Mouse (Mus musculus) liver, embryonic 12.5 days (tissue): ENCODE data around the gene Tmtc2. TPM values are rescaled to one million over a fixed set of nuclear protein-coding genes. Genes with fewer than 3 reads are reported as not detected.

Source experiments
- ATAC-seq: fragments of 200-750 bp; cut with Nextera tagmentation; 2 replicates; pipeline ENCODE4 v1.8.0; 2017; ENCODE audit warnings: moderate number of reproducible peaks, mild to moderate bottlenecking, moderate library complexity
- H3K27ac ChIP-seq: fragments of 300-500 bp; sonication (generic); 2 replicates; pipeline ENCODE4 v1.5.1; 2016; ENCODE audit warnings: mild to moderate bottlenecking
- H3K27me3 ChIP-seq: fragments of 300-500 bp; sonication (generic); replicated peaks from 2 replicates; pipeline ENCODE4 v1.6.1; 2016; ENCODE audit warnings: mild to moderate bottlenecking, moderate library complexity
- H3K36me3 ChIP-seq: fragments of 300-500 bp; sonication (generic); 2 replicates; pipeline ENCODE4 v1.6.1; 2016; ENCODE audit warnings: mild to moderate bottlenecking, moderate library complexity
- H3K4me1 ChIP-seq: fragments of 300-500 bp; sonication (generic); 2 replicates; pipeline ENCODE4 v1.6.1; 2016
- H3K4me2 ChIP-seq: fragments of 300-500 bp; sonication (generic); 2 replicates; pipeline ENCODE4 v1.6.1; 2016; ENCODE audit warnings: mild to moderate bottlenecking, moderate library complexity
- H3K4me3 ChIP-seq: fragments of 300-500 bp; sonication (generic); 2 replicates; pipeline ENCODE4 v1.5.1; 2016; ENCODE audit warnings: mild to moderate bottlenecking, moderate library complexity
- H3K9ac ChIP-seq: fragments of 300-500 bp; sonication (generic); 2 replicates; pipeline ENCODE4 v1.6.1; 2016; ENCODE audit warnings: mild to moderate bottlenecking, moderate library complexity
- H3K9me3 ChIP-seq: fragments of 300-500 bp; sonication (generic); replicated peaks from 2 replicates; pipeline ENCODE4 v1.6.1; 2016; ENCODE audit warnings: mild to moderate bottlenecking, moderate library complexity
- WGBS: fragments of 180-500 bp; shearing (Covaris S2); methylation state at CpG from one replicate; pipeline ENCODE4 v1.1.7; 2016; ENCODE audit not compliant: insufficient replicate concordance; 5-methylcytosine and 5-hydroxymethylcytosine counted together
- polyA plus RNA-seq: library from polyadenylated mRNA; unstranded; fragments of >200 nt; fragmentation: Nextera tagmentation; extraction: Ambion mirVana; gene quantifications from 2 replicates; pipeline ENCODE4 v1.2.1, GENCODE M21; 2016

Gene Tmtc2
- polyA plus RNA-seq, 1 experiment from 2014 or later = 2.8 TPM

GRCm38 (mm10) chr10:105486977-105487376 is 87.3 kb downstream of the Tmtc2 start:
- Histone ChIP-seq H3K4me2 (no peak overlapping the region), H3K4me3 (no peak overlapping the region), H3K27ac (no peak overlapping the region), H3K9ac (no peak overlapping the region), H3K4me1 (no peaks in the 10 kb centered on the region), H3K36me3 (no peaks in the 10 kb centered on the region), H3K27me3 (no peaks in the 10 kb centered on the region), H3K9me3 (no peaks in the 10 kb centered on the region)
- ATAC-seq = no peak
- 59% methylated on average over 4 of the region's 4 CpGs for WGBS

DNA sequence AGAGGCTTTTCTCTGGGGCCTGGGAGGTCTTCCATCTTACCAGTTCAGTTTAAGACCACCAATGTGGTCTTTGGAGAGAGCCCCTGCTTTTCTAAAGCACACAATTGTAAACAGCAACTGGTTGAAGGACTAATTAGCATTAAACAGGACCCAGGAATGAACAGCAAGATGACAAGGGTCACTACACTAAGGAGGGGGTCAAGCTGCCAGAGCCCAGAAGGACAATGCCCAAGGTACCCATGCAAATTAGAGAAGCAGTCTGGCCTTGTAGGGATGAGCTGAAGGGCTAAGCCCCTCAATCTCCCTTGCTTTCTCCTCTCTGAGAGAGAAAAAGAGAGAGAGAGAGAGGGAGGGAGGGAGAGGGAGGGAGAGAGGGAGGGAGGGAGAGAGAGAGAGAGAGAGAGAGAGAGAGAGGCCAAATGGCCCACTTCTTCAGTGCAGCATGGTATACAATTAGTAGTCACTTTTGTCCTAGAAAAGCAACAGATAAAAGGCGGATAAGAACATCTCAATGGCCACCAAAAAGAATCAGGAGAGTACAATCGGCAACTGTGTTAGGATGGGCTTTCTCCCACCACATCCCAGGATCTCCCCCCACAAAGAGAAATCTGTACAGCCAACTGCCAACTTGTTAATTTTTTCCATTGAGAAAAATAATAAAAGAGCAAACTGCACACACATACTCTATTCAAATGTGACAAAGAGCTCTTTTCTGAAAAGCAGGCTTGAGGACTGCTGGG is 89.7 kb downstream of the Tmtc2 start:
- H3K27me3 ChIP-seq = no peaks in the 10 kb centered on the region
- H3K36me3 ChIP-seq = no peaks in the 10 kb centered on the region
- no peak overlapping the region for H3K27ac ChIP-seq
- ATAC-seq = no peak
- H3K9ac ChIP-seq = no peak overlapping the region
- H3K4me1 ChIP-seq = no peaks in the 10 kb centered on the region
- WGBS = 68% methylated on average over 2 of the region's 2 CpGs
- no peak overlapping the region for H3K4me3 ChIP-seq
- H3K9me3 ChIP-seq = no peaks in the 10 kb centered on the region
- H3K4me2 ChIP-seq = no peak overlapping the region

DNA sequence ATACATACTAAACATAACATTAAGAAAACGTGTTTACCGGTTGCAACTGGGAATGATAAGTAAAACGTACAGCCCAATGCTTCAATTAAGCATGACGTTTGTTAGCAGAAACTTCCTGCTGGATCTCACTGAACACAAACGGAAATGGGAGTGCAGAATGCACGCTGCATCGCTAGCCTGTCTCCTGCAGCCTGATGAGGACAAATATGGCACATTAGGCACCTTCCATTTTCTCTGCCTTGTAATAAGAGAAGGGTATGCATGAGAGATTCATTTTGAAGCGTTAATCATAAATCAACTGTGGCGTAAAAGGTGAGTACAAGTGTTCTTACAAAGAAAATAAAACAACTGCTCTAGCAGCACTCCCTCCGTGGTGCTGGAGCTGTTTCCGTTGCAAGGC is 94.5 kb downstream of the Tmtc2 start:
- H3K27me3 ChIP-seq = no peaks in the 10 kb centered on the region
- no peaks in the 10 kb centered on the region for H3K9me3 ChIP-seq
- H3K27ac ChIP-seq = no peak overlapping the region
- H3K4me3 ChIP-seq = no peak overlapping the region
- no peaks in the 10 kb centered on the region for H3K36me3 ChIP-seq
- H3K4me1 ChIP-seq = no peaks in the 10 kb centered on the region
- no peak overlapping the region for H3K9ac ChIP-seq
- ATAC-seq = no peak
- H3K4me2 ChIP-seq = no peak overlapping the region
- 65% methylated on average over 11 of the region's 11 CpGs for WGBS

- Histone ChIP-seq H3K4me1 (no peaks in the 10 kb centered on the region), H3K27ac (no peak overlapping the region), H3K27me3 (no peaks in the 10 kb centered on the region), H3K9ac (no peak overlapping the region), H3K9me3 (no peaks in the 10 kb centered on the region), H3K4me2 (no peak overlapping the region), H3K4me3 (no peak overlapping the region), H3K36me3 (no peaks in the 10 kb centered on the region)
- 82% methylated on average over 18 of the region's 18 CpGs for WGBS
- ATAC-seq = no peak
Observed at GRCm38 (mm10) chr10:105477623-105478238, 96.5 kb downstream of the Tmtc2 start.

DNA sequence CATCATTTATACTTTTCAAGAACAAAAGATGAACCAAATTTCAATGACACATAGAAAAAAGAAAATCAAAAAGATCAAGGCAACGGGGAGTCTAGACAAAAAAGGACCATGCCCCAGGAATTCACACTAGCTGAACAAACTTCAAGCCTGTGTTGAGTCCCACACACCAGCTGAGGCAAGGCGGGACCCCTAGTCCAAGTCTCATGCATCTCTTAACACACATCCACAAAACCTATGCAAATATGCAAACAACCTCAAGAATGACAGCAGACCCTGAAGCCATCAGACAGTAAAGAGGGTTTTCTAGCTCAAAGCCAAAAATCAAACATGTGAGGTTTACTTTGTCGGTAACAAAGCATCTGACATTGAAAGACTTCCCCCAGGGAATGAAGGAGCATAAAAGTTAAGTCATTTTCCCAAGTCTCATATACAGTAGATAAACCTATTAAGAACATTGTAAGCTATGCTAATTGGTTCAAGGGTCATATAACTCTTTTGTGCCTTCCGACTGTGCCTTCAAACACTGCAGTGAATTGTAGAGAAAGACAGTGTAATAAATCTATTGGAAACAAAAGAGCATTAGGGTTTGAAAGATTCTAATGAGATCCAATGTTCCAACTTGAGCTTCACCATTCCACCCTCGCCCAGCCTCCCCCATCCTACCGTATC is 100.0 kb downstream of the Tmtc2 start:
- Histone ChIP-seq H3K36me3 (no peaks in the 10 kb centered on the region), H3K4me3 (no peak overlapping the region), H3K4me2 (no peak overlapping the region), H3K9me3 (no peaks in the 10 kb centered on the region), H3K4me1 (no peaks in the 10 kb centered on the region), H3K27ac (no peak overlapping the region), H3K27me3 (no peaks in the 10 kb centered on the region), H3K9ac (no peak overlapping the region)
- 80% methylated on average over 6 of the region's 6 CpGs for WGBS
- ATAC-seq = no peak

DNA sequence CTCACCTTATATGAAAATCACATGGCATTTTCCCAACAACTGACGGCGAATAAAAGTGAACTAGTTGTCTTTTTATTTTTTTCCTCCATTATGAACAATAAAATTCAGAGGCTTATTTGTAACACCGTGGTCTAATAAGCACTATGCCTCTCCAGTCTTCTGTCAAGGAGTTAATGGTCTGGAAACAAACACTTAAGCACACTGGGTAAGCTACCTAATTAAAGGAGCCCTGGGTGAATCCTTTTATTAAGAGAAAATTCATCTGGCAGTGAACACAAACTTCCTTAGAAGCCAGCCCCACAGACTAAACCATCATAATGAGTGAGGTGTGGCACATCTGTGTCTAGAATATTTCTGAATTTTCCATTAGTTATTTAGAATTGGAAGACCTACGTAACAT is 109.9 kb downstream of the Tmtc2 start:
- Histone ChIP-seq H3K27ac (no peak overlapping the region), H3K36me3 (no peaks in the 10 kb centered on the region), H3K27me3 (no peaks in the 10 kb centered on the region), H3K9me3 (no peaks in the 10 kb centered on the region), H3K9ac (no peak overlapping the region), H3K4me2 (no peak overlapping the region), H3K4me3 (no peak overlapping the region), H3K4me1 (no peaks in the 10 kb centered on the region)
- WGBS = 89% methylated on average over 4 of the region's 4 CpGs
- no peak for ATAC-seq

- no peaks in the 10 kb centered on the region for H3K27me3 ChIP-seq
- H3K9ac ChIP-seq = no peak overlapping the region
- no peak overlapping the region for H3K27ac ChIP-seq
- H3K4me3 ChIP-seq = no peak overlapping the region
- H3K4me1 ChIP-seq = no peaks in the 10 kb centered on the region
- no peak for ATAC-seq
- H3K9me3 ChIP-seq = no peaks in the 10 kb centered on the region
- no peaks in the 10 kb centered on the region for H3K36me3 ChIP-seq
- WGBS = 77% methylated on average over 8 of the region's 8 CpGs
- H3K4me2 ChIP-seq = no peak overlapping the region
Observed at GRCm38 (mm10) chr10:105453441-105453840, 120.8 kb downstream of the Tmtc2 start.

GRCm38 (mm10) chr10:105447191-105447590 is 127.1 kb downstream of the Tmtc2 start:
- no peak overlapping the region for H3K4me3 ChIP-seq
- no peak for ATAC-seq
- no peaks in the 10 kb centered on the region for H3K9me3 ChIP-seq

DNA sequence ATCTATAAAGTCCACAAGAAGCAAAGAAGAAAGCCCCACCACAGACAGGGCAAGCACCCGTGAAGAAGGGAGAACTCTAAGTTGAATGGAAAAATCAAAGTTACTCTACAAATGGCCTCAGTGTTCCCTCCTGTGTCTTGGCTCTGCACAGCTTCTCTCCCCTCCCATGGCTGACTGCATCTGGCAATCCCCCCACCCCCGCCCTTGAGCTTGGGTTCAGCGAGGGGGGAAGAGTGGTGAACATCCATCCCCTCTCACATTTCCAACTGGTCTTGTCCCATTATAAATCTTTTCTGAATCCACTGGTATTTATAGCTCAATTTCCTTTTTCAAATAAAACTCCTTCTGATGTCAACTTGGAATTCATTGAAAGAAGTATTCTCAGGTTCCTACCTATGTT is 129.9 kb downstream of the Tmtc2 start:
- no peak overlapping the region for H3K4me2 ChIP-seq
- H3K36me3 ChIP-seq = no peaks in the 10 kb centered on the region
- no peaks in the 10 kb centered on the region for H3K4me1 ChIP-seq
- 66% methylated on average over 3 of the region's 3 CpGs for WGBS
- no peaks in the 10 kb centered on the region for H3K9me3 ChIP-seq
- H3K27ac ChIP-seq = no peak overlapping the region
- no peak for ATAC-seq
- H3K9ac ChIP-seq = no peak overlapping the region
- no peaks in the 10 kb centered on the region for H3K27me3 ChIP-seq
- H3K4me3 ChIP-seq = no peak overlapping the region

More at GRCm38 (mm10) chr10:105447191-105447590, 127.1 kb downstream of the Tmtc2 start:
- Histone ChIP-seq H3K27me3 (no peaks in the 10 kb centered on the region), H3K36me3 (no peaks in the 10 kb centered on the region), H3K4me2 (no peak overlapping the region), H3K4me1 (no peaks in the 10 kb centered on the region), H3K27ac (no peak overlapping the region), H3K9ac (no peak overlapping the region)
- 76% methylated on average over 2 of the region's 2 CpGs for WGBS

GRCm38 (mm10) chr10:105434879-105435278 is 139.4 kb downstream of the Tmtc2 start:
- H3K4me1 ChIP-seq = 0 out of 2 replicates have a peak, but pooled peaks cover 3% of the 10 kb centered on the region
- no peak overlapping the region for H3K9ac ChIP-seq
- WGBS = 83% methylated on average over 5 of the region's 5 CpGs
- H3K9me3 ChIP-seq = no peaks in the 10 kb centered on the region
- H3K36me3 ChIP-seq = no peaks in the 10 kb centered on the region
- H3K27ac ChIP-seq = no peak overlapping the region
- no peak overlapping the region for H3K4me2 ChIP-seq
- H3K27me3 ChIP-seq = no peaks in the 10 kb centered on the region
- no peak for ATAC-seq
- H3K4me3 ChIP-seq = no peak overlapping the region

DNA sequence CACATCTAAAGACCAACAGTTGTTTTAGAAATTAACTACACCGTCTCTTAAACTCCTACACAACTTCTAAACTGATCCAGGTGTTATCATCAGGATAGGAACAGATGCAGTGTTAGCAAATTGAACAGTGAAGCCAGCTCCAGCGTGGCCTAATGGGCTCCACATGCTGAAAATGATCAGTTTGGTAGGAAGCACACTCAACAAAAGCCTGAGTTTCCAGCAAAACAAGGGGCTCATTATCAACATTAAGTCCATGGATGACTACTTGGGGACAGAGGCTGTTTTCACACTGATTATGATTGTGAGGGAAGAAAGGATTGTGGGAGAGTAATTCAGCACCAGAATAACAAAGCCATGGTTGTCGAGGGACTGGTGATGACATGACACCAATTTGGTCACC is 143.4 kb downstream of the Tmtc2 start:
- no peaks in the 10 kb centered on the region for H3K9me3 ChIP-seq
- H3K9ac ChIP-seq = no peak overlapping the region
- H3K4me3 ChIP-seq = no peak overlapping the region
- no peak for ATAC-seq
- H3K27me3 ChIP-seq = no peaks in the 10 kb centered on the region
- H3K4me1 ChIP-seq = peaks cover 9% of the 10 kb centered on the region; the same call in 1 of the 2 replicates
- no peak overlapping the region for H3K27ac ChIP-seq
- no peaks in the 10 kb centered on the region for H3K36me3 ChIP-seq
- WGBS = 68% methylated on average over 3 of the region's 3 CpGs
- no peak overlapping the region for H3K4me2 ChIP-seq

- Histone ChIP-seq H3K9me3 (no peaks in the 10 kb centered on the region), H3K36me3 (no peaks in the 10 kb centered on the region), H3K27ac (no peak overlapping the region), H3K4me1 (peaks cover 16% of the 10 kb centered on the region), H3K27me3 (no peaks in the 10 kb centered on the region), H3K4me3 (no peak overlapping the region), H3K9ac (no peak overlapping the region), H3K4me2 (no peak overlapping the region)
- ATAC-seq = no peak
- 62% methylated on average over 5 of the region's 5 CpGs for WGBS
Observed at GRCm38 (mm10) chr10:105430232-105430631, 144.0 kb downstream of the Tmtc2 start.
